Mouse (Mus musculus): Measurements from ENCODE around the gene Siah1a. TPM values are rescaled to one million over a fixed set of nuclear protein-coding genes. Genes with fewer than 3 reads are reported as not detected.

Siah1a gene
- polyA plus RNA-seq, 1 experiment from 2014 or later: 28.8 TPM

DNA sequence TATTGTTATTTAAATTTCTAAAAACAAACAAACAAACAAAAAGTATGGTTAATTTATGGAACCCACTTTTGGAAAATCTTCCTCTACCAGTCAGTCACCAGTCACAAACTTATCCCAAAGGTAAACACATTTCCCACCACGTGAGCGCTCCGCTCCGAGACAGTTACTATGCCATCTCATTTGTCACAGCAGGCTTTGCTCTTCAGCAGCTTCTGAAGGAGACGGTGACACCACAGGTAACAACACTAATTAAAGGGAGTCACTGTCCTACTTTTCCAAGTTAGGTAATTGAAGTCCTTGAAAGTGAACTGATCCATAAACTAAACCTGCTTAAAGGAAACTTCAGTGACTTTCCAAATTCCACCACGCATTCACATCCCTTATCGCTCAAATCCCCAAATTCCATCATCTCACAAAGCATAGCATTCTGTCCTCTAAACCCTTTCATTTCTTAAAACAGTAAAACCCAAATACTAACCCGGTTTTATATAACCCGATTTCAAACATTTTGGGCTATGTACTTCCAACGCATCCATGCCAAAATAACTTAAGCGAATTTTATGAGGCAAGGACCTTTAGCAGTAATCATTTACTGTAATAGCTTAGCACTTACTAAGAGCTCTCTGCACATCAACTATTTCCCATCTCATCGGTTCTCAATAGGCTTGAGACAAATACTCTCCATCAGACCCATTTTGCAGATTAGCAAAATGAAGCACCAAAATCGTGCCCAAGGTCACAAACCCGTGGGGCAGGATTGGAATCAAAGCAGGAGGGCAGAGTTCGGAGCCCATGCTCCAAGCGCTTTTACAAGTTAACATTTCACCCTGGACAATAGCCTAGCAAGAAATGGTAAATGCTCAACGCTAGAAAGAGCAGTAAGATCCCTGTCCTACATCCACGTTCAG, 1.2 kb downstream of the Siah1a start:
- TF ChIP-seq CTCF (IDR thresholded peaks at IDR 0.05): no peak
- H3K27me3 ChIP-seq: no peaks in the 10 kb centered on the region
- CTCF ChIA-PET: interaction anchor here (0.8 to 1.0 kb wide), 2 partner anchors 131 to 159 kb away, joined by 3 read pairs; no protein-coding TSS in a partner anchor
- POLR2A ChIA-PET: interaction anchor here (1.4 to 1.7 kb wide), 4 partner anchors 9 to 144 kb away, joined by 4 to 6 read pairs (median 5); no protein-coding TSS in a partner anchor
- DNase-seq (ENCODE audit: low read depth, low spot score): no peak
- ATAC-seq: peak; percentile 10
- in situ Hi-C loops (cut with MboI; ENCODE audit: low pct_unique_long_range_greater_than_20kb): no loop called here

DNA sequence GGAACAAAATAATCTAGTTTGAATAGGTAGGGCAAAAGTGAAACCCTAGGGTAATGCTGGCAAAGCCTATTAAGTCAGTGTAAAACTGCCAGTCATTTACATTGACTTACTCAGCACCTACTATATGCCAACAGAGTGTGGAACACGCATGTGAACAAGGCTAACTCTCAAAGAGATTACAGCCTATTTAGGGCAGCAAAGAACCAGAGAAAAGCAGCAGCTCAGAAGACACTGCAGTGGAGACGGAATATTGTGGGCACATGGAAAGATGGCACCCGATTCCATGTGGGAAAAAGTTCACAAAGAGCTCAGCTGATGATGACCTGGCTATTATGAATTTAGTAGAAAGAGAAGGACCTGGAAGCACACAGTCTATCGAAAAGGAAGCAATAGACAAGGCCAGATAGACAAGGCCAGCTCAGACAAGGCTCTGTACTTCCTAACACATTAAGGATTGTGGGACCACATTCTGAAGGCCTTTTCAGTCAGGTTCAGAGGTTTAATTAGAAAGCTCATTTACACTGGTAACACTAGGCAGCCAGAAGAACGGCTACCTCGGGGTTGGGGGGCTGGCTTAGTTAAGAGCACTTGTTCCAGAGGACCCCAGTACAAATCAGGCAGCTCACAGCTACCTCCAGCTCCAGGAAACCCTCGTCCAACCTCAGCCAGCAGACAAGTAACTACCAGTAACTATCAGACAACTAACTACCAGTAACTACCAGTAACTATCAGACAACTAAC, 3.0 kb downstream of the Siah1a start:
- no peak for DNase-seq (ENCODE audit: low read depth, low spot score)
- no peaks in the 10 kb centered on the region for H3K27me3 ChIP-seq
- ATAC-seq: no peak
- ChIA-PET POLR2A (interaction anchor here (0.6 to 1.0 kb wide), 3 partner anchors 12 to 52 kb away, joined by 3 to 11 read pairs (median 3); no protein-coding TSS in a partner anchor), CTCF (interaction anchor here (1.3 to 1.4 kb wide), 3 partner anchors 10 to 23 kb away, joined by 3 read pairs; no protein-coding TSS in a partner anchor)
- no peak for TF ChIP-seq CTCF (IDR thresholded peaks at IDR 0.05)
- in situ Hi-C loops (cut with MboI; ENCODE audit: low pct_unique_long_range_greater_than_20kb): no loop called here

DNA sequence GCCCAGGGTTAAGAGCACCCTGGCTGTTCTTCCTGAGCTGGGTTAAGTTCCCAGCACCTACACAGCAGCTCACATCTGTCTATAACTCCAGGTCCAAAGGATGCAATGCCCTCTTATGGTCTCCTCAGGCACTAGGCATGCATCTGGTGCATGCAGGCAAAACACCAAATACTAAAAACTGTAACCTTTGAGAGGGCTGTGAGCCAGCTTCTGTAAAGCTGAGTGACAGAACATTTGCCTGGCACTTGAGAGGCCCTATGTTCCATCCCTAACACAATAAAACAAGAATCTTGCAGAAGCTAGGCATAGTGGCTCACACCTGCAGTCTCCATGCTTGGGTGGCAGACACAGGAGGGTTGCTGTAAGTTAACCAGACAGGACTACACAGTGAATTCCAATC, 4.1 kb downstream of the Siah1a start:
- in situ Hi-C loops (cut with MboI; ENCODE audit: low pct_unique_long_range_greater_than_20kb): no loop called here
- ChIA-PET POLR2A (no interaction called here), CTCF (interaction anchor here (1.4 to 1.5 kb wide), 2 partner anchors 9 to 16 kb away, joined by 3 read pairs; no protein-coding TSS in a partner anchor)
- no peaks in the 10 kb centered on the region for H3K27me3 ChIP-seq
- no peak for TF ChIP-seq CTCF (IDR thresholded peaks at IDR 0.05)
- ATAC-seq: no peak
- no peak for DNase-seq (ENCODE audit: low read depth, low spot score)

DNA sequence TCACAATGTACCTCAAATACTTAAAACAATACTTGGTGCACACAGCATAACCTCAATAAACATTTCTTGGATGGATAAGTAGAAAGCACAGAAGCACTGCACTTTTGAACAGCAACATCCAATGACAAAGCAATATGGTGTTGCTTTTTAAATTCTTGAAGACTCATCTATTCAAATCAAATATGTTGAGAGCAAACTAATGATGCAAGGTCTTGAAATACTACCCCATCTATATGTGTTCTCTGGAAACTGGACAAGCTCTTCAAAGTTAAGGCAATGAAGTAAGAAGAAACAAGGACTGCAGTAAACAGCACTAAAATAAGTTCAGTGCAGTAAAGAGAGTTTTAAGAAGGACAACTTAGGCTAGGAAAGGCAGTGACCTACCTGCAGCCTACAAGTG, 4.8 kb downstream of the Siah1a start:
- ChIA-PET POLR2A (no interaction called here), CTCF (interaction anchor here (1.4 to 1.5 kb wide), 2 partner anchors 8 to 15 kb away, joined by 3 read pairs; no protein-coding TSS in a partner anchor)

DNA sequence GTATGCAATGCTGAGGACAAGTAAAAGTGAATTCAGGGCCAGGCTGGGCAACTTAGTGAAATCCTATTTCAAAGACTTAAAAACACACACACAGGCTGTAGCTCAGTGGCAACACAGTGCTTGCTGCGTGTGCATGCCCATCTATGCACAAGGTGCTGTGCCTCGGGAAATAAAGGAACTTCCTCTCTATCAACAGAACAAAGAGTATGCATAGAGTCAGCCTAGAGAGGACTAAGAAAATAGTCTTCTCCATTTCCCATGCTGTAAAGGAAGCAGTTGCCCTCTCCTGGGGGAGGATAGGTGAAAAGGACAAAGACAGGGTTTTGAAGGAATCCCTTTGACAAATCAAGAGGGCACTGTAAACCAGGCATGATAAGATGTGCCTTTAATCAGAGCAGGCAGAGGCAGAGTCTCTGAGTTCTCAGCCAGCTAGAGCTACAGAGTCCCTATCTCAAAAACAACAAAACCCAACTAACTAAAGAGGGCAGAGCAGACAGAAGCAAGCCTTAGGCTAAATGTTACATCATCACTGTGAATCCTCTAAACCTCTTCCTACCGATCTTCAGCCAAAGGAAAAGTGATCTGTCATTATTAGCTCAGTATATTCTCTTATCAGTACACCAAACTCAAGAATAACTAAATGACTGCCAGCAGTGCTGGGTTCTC, 10.2 kb downstream of the Siah1a start:
- in situ Hi-C loops (cut with MboI; ENCODE audit: low pct_unique_long_range_greater_than_20kb): no loop called here
- no peaks in the 10 kb centered on the region for H3K27me3 ChIP-seq
- CTCF ChIA-PET: interaction anchor here (1.0 to 1.8 kb wide), 5 partner anchors 9 to 168 kb away, joined by 3 to 4 read pairs (median 3); no protein-coding TSS in a partner anchor
- no peak for DNase-seq (ENCODE audit: low read depth, low spot score)
- no peak for ATAC-seq
- TF ChIP-seq CTCF (IDR thresholded peaks at IDR 0.05): no peak
- POLR2A ChIA-PET: interaction anchor here (1.6 kb wide), 1 partner anchor 10 kb away, joined by 4 read pairs; the partner anchor contains the start of genes Gm10638 and Siah1a

More for the DNA sequence above, 4.8 kb downstream of the Siah1a start:
- in situ Hi-C loops (cut with MboI; ENCODE audit: low pct_unique_long_range_greater_than_20kb): no loop called here
- no peaks in the 10 kb centered on the region for H3K27me3 ChIP-seq
- DNase-seq (ENCODE audit: low read depth, low spot score): no peak
- no peak for ATAC-seq
- TF ChIP-seq CTCF (IDR thresholded peaks at IDR 0.05): no peak

DNA sequence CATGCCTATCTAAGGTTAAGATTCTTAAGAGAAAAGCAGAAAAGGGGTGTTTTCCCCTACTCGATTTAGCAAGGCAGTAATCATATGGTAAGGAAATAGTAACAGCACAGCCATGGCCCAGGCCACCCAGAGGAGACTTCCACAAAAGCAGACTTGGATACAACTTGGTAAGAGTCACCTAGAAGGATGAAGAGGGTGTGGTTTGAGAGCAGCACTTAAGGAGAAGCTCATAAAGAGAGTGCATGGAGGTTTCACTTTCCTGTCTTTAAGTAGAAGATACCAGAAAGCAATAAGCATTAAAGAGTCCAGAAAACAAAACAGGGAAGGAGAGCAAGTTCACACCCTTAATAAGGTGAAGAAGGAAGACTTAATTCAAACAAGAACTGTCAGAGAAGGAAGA, 10.8 kb downstream of the Siah1a start:
- DNase-seq (ENCODE audit: low read depth, low spot score) (no peak), ATAC-seq (no peak)
- in situ Hi-C loops (cut with MboI; ENCODE audit: low pct_unique_long_range_greater_than_20kb): no loop called here
- TF ChIP-seq CTCF (IDR thresholded peaks at IDR 0.05): no peak
- H3K27me3 ChIP-seq: no peaks in the 10 kb centered on the region
- ChIA-PET POLR2A (interaction anchor here (1.6 kb wide), 1 partner anchor 11 kb away, joined by 4 read pairs; the partner anchor contains the start of genes Gm10638 and Siah1a), CTCF (interaction anchor here (1.0 to 1.4 kb wide), 4 partner anchors 8 to 126 kb away, joined by 3 read pairs; no protein-coding TSS in a partner anchor)

DNA sequence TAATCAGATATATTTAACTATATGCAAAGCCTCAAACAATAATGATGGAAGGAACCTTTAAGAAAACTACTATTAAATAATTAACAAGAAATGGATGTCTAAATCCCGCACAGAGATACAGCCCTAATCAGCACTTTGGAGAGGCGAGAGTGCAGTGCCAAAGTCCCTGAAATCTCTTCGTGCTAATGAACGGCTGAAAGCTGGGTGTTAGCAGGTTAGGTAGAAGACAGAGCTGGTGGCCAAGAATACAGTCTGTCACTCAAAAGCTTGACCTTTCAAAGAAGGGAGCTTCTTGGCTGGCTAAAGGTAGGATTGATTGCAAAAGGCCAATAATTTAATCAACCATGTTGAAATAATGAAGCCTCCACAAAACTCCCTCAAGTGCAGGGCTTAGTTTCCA, 11.6 kb downstream of the Siah1a start:
- in situ Hi-C loops (cut with MboI; ENCODE audit: low pct_unique_long_range_greater_than_20kb): no loop called here
- H3K27me3 ChIP-seq: no peaks in the 10 kb centered on the region
- ChIA-PET POLR2A (no interaction called here), CTCF (interaction anchor here (0.9 to 1.4 kb wide), 3 partner anchors 18 to 127 kb away, joined by 3 read pairs; no protein-coding TSS in a partner anchor)
- no peak for TF ChIP-seq CTCF (IDR thresholded peaks at IDR 0.05)
- DNase-seq (ENCODE audit: low read depth, low spot score) (no peak), ATAC-seq (no peak)

DNA sequence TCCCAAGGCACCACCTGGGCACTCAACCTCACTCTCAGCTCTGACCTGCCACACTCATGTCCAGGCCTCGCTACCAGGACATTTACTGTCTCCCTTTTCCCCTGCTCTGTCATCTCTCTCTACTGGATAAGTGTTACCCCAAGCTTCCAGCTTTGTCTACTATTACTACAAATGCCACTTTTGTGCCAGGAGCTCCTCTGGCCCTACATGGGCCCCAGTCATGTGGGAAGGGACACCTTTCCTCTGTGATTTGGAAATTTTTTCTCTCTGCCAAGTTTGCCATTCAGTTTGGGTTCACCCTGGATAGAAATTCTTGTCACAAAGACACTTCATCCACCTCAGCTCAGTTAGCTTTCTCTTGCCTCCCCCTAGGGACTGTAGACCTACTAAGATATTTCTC, 14.9 kb downstream of the Siah1a start:
- in situ Hi-C loops (cut with MboI; ENCODE audit: low pct_unique_long_range_greater_than_20kb): no loop called here
- TF ChIP-seq CTCF (IDR thresholded peaks at IDR 0.05): no peak
- ChIA-PET CTCF (interaction anchor here (1.0 to 1.7 kb wide), 3 partner anchors 10 to 171 kb away, joined by 3 to 6 read pairs (median 3); no protein-coding TSS in a partner anchor), POLR2A (interaction anchor here (1.0 to 1.2 kb wide), 2 partner anchors 10 to 12 kb away, joined by 3 read pairs; no protein-coding TSS in a partner anchor)
- DNase-seq (ENCODE audit: low read depth, low spot score) (no peak), ATAC-seq (no peak)
- H3K27me3 ChIP-seq: no peaks in the 10 kb centered on the region

DNA sequence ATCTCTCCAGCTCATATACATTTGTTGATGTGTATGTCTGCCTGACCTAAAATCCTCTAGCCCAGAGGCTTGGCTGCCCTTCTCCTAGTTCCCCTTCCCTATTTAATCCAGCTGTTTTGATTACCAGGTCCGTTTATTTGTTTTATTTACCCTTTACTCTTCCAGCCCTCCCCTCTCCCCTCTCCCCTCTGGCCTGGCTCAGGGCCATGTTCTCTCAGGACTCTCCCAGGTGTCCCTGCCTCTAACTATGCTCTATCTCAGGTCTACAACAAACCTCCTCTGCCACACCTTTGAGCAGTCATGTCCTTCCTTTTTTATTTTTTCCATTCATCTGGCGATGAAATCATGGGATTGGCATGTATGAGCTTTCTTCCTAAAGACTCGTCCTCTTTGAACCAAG, 15.4 kb downstream of the Siah1a start:
- CTCF ChIA-PET: interaction anchor here (1.0 to 1.7 kb wide), 3 partner anchors 9 to 172 kb away, joined by 3 to 6 read pairs (median 3); no protein-coding TSS in a partner anchor
- ATAC-seq (no peak), DNase-seq (ENCODE audit: low read depth, low spot score) (no peak)
- H3K27me3 ChIP-seq: no peaks in the 10 kb centered on the region
- no peak for TF ChIP-seq CTCF (IDR thresholded peaks at IDR 0.05)
- in situ Hi-C loops (cut with MboI; ENCODE audit: low pct_unique_long_range_greater_than_20kb): no loop called here
- POLR2A ChIA-PET: interaction anchor here (1.0 to 1.2 kb wide), 2 partner anchors 10 to 13 kb away, joined by 3 read pairs; no protein-coding TSS in a partner anchor
